Mouse (Mus musculus) R1 (cell line): ENCODE data around the gene Olfr181.

Experiments
- DNase-seq: peaks from one replicate; pipeline ENCODE4 v3.0.0-alpha.2; 2018; ENCODE audit warnings: low read depth, low spot score

Gene Olfr181

DNA sequence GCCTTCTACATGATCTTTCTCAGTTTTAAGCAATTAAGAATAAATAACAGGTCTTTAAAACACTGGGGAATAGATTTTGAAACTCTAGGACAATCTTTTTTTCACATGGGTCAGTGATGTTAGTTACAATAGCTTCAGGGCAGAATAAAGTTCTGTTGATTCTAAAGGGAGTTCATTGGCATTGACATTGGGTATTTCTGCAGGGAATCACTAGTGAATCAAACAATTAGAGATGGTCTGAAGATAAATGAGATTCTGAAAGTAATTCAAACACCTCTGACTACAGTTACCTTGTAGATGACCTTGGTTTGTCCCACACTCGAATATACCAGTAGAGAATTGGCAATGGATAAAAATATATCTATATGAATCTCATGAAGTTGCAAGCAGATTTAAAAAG lies at the start of gene Olfr181:
Gene Olfr181, minus strand, starts transcription at position 101 of the 400 bp plus-strand sequence.
- no peak for DNase-seq

DNA sequence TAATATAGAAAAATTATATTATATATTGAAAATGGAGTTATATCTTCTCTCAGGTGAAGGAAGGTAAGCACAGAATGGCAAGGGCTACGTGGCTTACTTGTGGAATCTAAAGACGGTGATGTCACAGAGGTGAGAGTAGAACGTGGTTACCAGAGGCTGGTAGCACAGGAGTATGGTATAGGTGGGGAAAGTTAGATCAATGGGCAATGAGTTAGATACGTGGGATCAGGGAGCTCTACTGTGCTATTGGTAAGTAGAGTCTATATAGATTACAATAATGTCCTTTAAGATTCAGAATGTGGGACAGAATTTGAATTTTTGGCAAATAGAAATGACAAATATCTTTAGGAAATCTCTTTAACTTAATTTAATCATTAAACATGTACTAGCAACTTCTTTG lies 737 bp upstream of the Olfr181 start, which contains the start of gene Olfr180:
Gene Olfr180, minus strand, starts transcription at position 101 of the 400 bp plus-strand sequence.
- DNase-seq = no peak

- DNase-seq = no peak
These were observed 36.6 kb downstream of the Olfr181 start, which contains the start of gene Olfr178 for GRCm38 (mm10) chr16:58891963-58892362. Olfr178 (minus strand) TSS chr16:58892063.

GRCm38 (mm10) chr16:58884416-58884815 lies 44.1 kb downstream of the Olfr181 start:
- no peak for DNase-seq
